Mouse (Mus musculus) limb, embryonic 13.5 days (tissue): ENCODE measurements around the gene Gm13275. TPM values are rescaled to one million over a fixed set of nuclear protein-coding genes. Genes with fewer than 3 reads are reported as not detected.
"Not testable (repeated sequence)": the region's sequence is repeated elsewhere in the genome, so short reads cannot be mapped to it uniquely, and the experiment has no call there.

Experiments
- ATAC-seq: fragments of 200-750 bp; cut with Nextera tagmentation; 2 replicates; pipeline ENCODE4 v1.8.0; 2017; ENCODE audit warnings: low read depth, moderate number of reproducible peaks, moderate TSS enrichment; ENCODE audit not compliant: low FRiP score
- H3K27ac ChIP-seq: fragments of 300-500 bp; sonication (generic); 2 replicates; pipeline ENCODE4 v1.5.1; 2015; ENCODE audit warnings: inconsistent platforms, mild to moderate bottlenecking, moderate library complexity
- H3K27me3 ChIP-seq: fragments of 300-500 bp; sonication (generic); 2 replicates; pipeline ENCODE4 v1.6.1; 2015; ENCODE audit warnings: mild to moderate bottlenecking, inconsistent platforms
- H3K36me3 ChIP-seq: fragments of 300-500 bp; sonication (generic); 2 replicates; pipeline ENCODE4 v1.6.1; 2015; ENCODE audit warnings: inconsistent platforms, mild to moderate bottlenecking, moderate library complexity
- H3K4me1 ChIP-seq: fragments of 300-500 bp; sonication (generic); 2 replicates; pipeline ENCODE4 v1.6.1; 2015; ENCODE audit warnings: inconsistent platforms
- H3K4me2 ChIP-seq: fragments of 300-500 bp; sonication (generic); replicated peaks from 2 replicates; pipeline ENCODE4 v1.6.1; 2015; ENCODE audit warnings: inconsistent platforms, mild to moderate bottlenecking, moderate library complexity
- H3K4me3 ChIP-seq: fragments of 300-500 bp; sonication (generic); 2 replicates; pipeline ENCODE4 v1.5.1; 2015; ENCODE audit warnings: moderate library complexity, mild to moderate bottlenecking, inconsistent platforms
- H3K9ac ChIP-seq: fragments of 300-500 bp; sonication (generic); 2 replicates; pipeline ENCODE4 v1.6.1; 2015; ENCODE audit warnings: mild to moderate bottlenecking, inconsistent platforms
- H3K9me3 ChIP-seq: fragments of 300-500 bp; sonication (generic); 2 replicates; pipeline ENCODE4 v1.6.1; 2016; ENCODE audit warnings: inconsistent platforms
- WGBS: fragments of 180-500 bp; shearing (Covaris S2); methylation state at CpG from one replicate; pipeline ENCODE4 v1.1.7; 2015; 5-methylcytosine and 5-hydroxymethylcytosine counted together
- polyA plus RNA-seq: library from polyadenylated mRNA; unstranded; fragments of >200 nt; fragmentation: Nextera tagmentation; extraction: Ambion mirVana; gene quantifications from 2 replicates; pipeline ENCODE4 v1.2.1, GENCODE M21; 2015

The Gm13275 gene
- polyA plus RNA-seq: not detected in 2 replicates

DNA sequence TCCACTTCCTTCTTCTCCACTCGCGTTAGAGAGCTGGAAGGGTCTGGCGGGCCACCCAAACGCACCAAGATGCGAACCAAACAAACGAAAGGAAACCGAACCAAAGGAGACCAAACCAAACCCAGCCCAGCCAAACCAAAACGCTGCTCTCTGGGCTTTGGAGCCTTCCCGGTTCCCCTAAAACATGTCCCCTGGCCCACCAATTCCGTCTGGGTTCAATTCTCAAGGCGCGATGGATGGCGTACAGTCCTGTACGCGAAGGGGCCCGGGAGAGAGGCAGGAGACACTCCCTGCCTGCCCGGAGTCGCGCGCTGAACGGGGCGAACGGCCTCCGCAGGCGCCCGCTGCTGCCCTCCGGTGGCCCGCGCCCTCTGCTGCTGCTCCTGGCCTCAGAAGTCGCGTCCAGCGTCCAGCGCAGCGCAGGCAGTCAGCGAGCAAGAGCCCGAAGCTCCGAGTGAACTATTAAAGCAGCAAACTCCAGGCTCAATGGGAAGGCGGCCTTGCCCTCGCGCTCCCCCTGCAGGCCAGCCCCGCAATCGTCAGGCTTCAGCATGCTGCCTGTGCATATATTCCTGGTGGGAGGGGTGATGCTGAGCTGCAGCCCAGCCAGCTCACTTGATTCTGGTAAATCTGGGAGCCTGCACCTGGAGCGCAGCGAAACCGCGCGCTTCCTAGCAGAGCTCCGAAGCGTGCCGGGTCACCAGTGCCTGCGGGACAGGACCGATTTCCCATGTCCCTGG lies at the start of gene Gm13275:
Gm13275 (plus strand) TSS at position 552 of the 740 bp plus-strand sequence.
- WGBS: 0% methylated on average over 14 of the region's 52 CpGs
- H3K9me3 ChIP-seq, H3K4me3 ChIP-seq, H3K36me3 ChIP-seq, H3K9ac ChIP-seq, H3K4me1 ChIP-seq, ATAC-seq, H3K27ac ChIP-seq, H3K4me2 ChIP-seq, H3K27me3 ChIP-seq: not testable (repeated sequence)

GRCm38 (mm10) chr4:88749926-88750325 lies 44.4 kb upstream of the Gm13275 start:
- Histone ChIP-seq H3K4me1 (peaks cover 7% of the 10 kb centered on the region), H3K27me3 (no peaks in the 10 kb centered on the region), H3K36me3 (no peaks in the 10 kb centered on the region), H3K9me3 (no peaks in the 10 kb centered on the region), H3K9ac (no peak overlapping the region; the same call in 1 of the 2 replicates), H3K4me2 (no peak overlapping the region), H3K4me3 (no peak overlapping the region), H3K27ac (no peak overlapping the region)
- 21% methylated on average over 6 of the region's 6 CpGs for WGBS
- no peak for ATAC-seq

GRCm38 (mm10) chr4:88754818-88755340 lies 39.4 kb upstream of the Gm13275 start, which contains the start of gene Gm13271:
TSS of gene Gm13271 (plus strand) at chr4:88754868.
- H3K4me1 ChIP-seq, H3K9ac ChIP-seq, H3K27me3 ChIP-seq: not testable (repeated sequence)

DNA sequence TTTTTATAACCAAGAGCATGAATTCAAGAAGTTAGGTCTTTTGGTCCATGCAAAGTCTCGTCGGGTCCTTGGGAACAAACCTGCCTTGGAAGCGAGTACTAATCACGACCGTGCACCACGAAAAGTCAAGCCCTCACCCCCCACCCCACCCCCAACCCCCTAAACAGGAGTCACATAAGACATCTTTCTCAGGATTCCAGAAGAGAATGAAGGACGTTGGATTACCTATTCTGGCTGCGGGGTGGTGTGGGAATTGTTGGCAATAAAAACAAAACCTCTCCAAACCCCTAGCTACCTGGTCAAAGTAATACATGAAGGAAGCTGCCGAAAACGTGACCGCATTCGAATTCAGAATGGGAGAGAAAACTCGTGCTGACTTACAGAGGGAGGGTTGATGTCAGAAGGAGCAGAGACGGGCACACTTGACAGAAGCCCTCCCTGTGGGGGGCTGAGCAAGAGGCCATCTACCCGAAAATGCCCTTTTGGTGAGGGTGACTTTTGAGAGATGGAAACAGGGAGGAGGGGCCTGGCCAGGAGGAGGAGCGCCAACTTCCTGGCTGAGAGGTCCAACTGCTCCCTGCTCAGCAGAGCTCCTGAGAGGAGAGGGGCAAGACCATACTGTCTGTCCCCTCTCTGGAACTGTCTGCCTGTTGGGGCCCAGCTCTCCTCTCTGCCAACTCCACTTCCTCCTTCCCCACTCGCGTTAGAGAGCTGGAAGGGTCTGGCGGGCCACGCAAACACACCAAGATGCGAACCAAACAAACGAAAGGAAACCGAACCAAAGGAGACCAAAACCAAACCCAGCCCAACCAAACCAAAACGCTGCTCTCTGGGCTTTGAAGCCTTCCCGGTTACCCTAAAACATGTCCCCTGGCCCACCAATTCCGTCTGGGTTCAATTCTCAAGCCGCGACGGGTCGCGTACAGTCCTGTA lies 37.4 kb upstream of the Gm13275 start:
- Histone ChIP-seq H3K27ac (peak overlapping the region; percentile 95), H3K4me3 (peak overlapping the region; percentile 54), H3K4me2 (peak overlapping the region; percentile 74), H3K9ac (peak overlapping the region; percentile 75)
- H3K27me3 ChIP-seq, H3K9me3 ChIP-seq, ATAC-seq, H3K36me3 ChIP-seq, H3K4me1 ChIP-seq: not testable (repeated sequence)
- 8% methylated on average over 29 of the region's 31 CpGs for WGBS

More at GRCm38 (mm10) chr4:88754818-88755340, 39.4 kb upstream of the Gm13275 start, which contains the start of gene Gm13271:
- 79% methylated on average over 15 of the region's 15 CpGs for WGBS
- H3K36me3 ChIP-seq, H3K27ac ChIP-seq, H3K4me3 ChIP-seq, H3K9me3 ChIP-seq, ATAC-seq, H3K4me2 ChIP-seq: not testable (repeated sequence)

GRCm38 (mm10) chr4:88757628-88758031 lies 36.7 kb upstream of the Gm13275 start:
- H3K36me3 ChIP-seq, H3K4me1 ChIP-seq, H3K27me3 ChIP-seq, H3K9me3 ChIP-seq: not testable (repeated sequence)
- peak; percentile 100 for ATAC-seq
- under 1% methylated on average over 17 of the region's 21 CpGs for WGBS
- Histone ChIP-seq H3K4me3 (peak overlapping the region; percentile 54), H3K9ac (peak overlapping the region; percentile 75), H3K4me2 (peak overlapping the region; percentile 74), H3K27ac (peak overlapping the region; percentile 95)

GRCm38 (mm10) chr4:88758751-88759150 lies 35.5 kb upstream of the Gm13275 start:
- H3K27me3 ChIP-seq, H3K4me3 ChIP-seq, H3K36me3 ChIP-seq, H3K4me1 ChIP-seq, H3K9me3 ChIP-seq, H3K4me2 ChIP-seq, H3K27ac ChIP-seq, ATAC-seq, H3K9ac ChIP-seq: not testable (repeated sequence)
- WGBS: 83% methylated on average over 9 of the region's 9 CpGs

GRCm38 (mm10) chr4:88759610-88760268 lies 34.5 kb upstream of the Gm13275 start, which contains the start of gene Gm13283:
TSS of gene Gm13283 (plus strand) at chr4:88760119.
- not testable (repeated sequence) for H3K36me3 ChIP-seq, H3K27me3 ChIP-seq, H3K4me1 ChIP-seq, H3K9me3 ChIP-seq, H3K9ac ChIP-seq, ATAC-seq
- 20% methylated on average over 11 of the region's 14 CpGs for WGBS
- peak within 1 kb of the TSS; percentile 65 for H3K27ac ChIP-seq
- peak within 1 kb of the TSS; percentile 40 for H3K4me3 ChIP-seq
- peak within 1 kb of the TSS; percentile 57 for H3K4me2 ChIP-seq

DNA sequence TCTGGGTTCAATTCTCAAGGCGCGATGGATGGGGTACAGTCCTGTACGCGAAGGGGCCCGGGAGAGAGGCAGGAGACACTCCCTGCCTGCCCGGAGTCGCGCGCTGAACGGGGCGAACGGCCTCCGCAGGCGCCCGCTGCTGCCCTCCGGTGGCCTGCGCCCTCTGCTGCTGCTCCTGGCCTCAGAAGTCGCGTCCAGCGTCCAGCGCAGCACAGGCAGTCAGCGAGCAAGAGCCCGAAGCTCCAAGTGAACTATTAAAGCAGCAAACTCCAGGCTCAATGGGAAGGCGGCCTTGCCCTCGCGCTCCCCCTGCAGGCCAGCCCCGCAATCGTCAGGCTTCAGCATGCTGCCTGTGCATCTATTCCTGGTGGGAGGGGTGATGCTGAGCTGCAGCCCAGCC lies 33.9 kb upstream of the Gm13275 start:
- peak overlapping the region; percentile 57 for H3K4me2 ChIP-seq
- under 1% methylated on average over 23 of the region's 28 CpGs for WGBS

GRCm38 (mm10) chr4:88761776-88762175 lies 32.5 kb upstream of the Gm13275 start:
- not testable (repeated sequence) for H3K4me3 ChIP-seq, H3K4me2 ChIP-seq, H3K9ac ChIP-seq, H3K4me1 ChIP-seq, H3K27me3 ChIP-seq, H3K27ac ChIP-seq, ATAC-seq, H3K36me3 ChIP-seq, H3K9me3 ChIP-seq
- 63% methylated on average over 6 of the region's 8 CpGs for WGBS

More for the DNA sequence above, 33.9 kb upstream of the Gm13275 start:
- H3K4me1 ChIP-seq, H3K9ac ChIP-seq, H3K36me3 ChIP-seq, H3K9me3 ChIP-seq, H3K27me3 ChIP-seq, ATAC-seq: not testable (repeated sequence)
- Histone ChIP-seq H3K4me3 (peak overlapping the region; percentile 40), H3K27ac (peak overlapping the region; percentile 65)

DNA sequence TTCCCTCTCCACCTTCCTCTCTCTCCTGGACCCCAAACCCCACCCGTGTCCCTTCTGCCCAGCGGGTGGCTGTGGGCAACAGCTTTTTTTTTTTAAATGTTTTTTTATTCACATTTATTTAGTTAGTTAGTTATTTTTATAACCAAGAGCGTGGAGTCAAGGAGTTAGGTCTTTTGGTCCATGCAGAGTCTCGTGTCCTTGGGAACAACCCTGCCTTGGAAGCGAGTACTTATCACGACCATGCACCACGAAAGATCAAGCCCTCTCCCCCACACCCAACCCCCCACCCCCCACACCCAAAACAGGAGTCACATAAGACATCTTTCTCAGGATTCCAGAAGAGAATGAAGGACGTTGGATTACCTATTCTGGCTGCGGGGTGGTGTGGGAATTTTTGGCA lies 31.9 kb upstream of the Gm13275 start:
- H3K4me3 ChIP-seq, H3K36me3 ChIP-seq, H3K27me3 ChIP-seq, H3K4me1 ChIP-seq, ATAC-seq, H3K9ac ChIP-seq, H3K9me3 ChIP-seq, H3K27ac ChIP-seq: not testable (repeated sequence)
- peak overlapping the region; percentile 54 for H3K4me2 ChIP-seq
- 49% methylated on average over 9 of the region's 9 CpGs for WGBS

- not testable (repeated sequence) for ATAC-seq
Measured at GRCm38 (mm10) chr4:88763384-88764018, 30.8 kb upstream of the Gm13275 start.

More at GRCm38 (mm10) chr4:88763384-88764018, 30.8 kb upstream of the Gm13275 start:
- H3K27ac ChIP-seq, H3K27me3 ChIP-seq, H3K4me1 ChIP-seq, H3K9me3 ChIP-seq, H3K36me3 ChIP-seq: not testable (repeated sequence)
- peak overlapping the region; percentile 59 for H3K4me2 ChIP-seq
- peak overlapping the region; percentile 51; the same call in 1 of the 2 replicates for H3K9ac ChIP-seq
- 4% methylated on average over 27 of the region's 42 CpGs for WGBS
- H3K4me3 ChIP-seq: peak overlapping the region; percentile 43
